Mouse (Mus musculus) liver, embryonic 14.5 days (tissue): ENCODE results near the gene Gm48551.

Experiments
- CTCF ChIP-seq: IDR thresholded peaks from 2 replicates; pipeline ENCODE4 v1.5.1; 2016; ENCODE audit warnings: antibody characterized with exemption, low read depth, control low read depth
- EP300 ChIP-seq: IDR thresholded peaks from 2 replicates; pipeline ENCODE4 v1.6.1; 2016; ENCODE audit warnings: antibody characterized with exemption, low read depth

DNA sequence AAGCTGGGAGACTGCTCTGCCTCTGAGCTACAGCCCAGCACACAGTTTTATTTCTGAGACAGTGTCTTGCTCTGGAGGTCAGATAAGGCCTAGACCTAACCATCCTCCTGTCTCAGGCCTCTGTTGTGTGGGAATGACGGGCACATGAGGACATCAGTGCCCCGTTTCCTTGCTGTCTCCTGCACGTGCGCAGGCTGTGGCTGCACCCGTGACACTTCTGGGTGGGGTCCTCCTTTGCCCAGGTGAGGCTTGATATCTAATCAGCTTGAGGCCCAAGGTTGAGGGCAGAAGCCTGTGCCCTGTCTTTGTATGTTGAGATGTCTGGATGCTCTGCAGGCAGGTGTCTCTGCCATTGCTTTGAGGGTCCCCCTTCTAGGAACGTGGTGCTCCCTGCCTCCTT, 8.0 kb downstream of the Gm48551 start:
- TF ChIP-seq CTCF (no peak), EP300 (no peak)
